Mouse (Mus musculus) hindbrain, embryonic 16.5 days (tissue): ENCODE data around the gene Zc3h10. TPM values are rescaled to one million over a fixed set of nuclear protein-coding genes. Genes with fewer than 3 reads are reported as not detected.

Source experiments
- microRNA-seq: library from miRNA; unstranded; fragments of <30 nt; microRNA quantifications from one replicate; pipeline ENCODE4, GENCODE M21; 2017
- polyA plus RNA-seq: library from polyadenylated mRNA; unstranded; fragments of >200 nt; fragmentation: Nextera tagmentation; extraction: Ambion mirVana; gene quantifications from 2 replicates; pipeline ENCODE4 v1.2.1, GENCODE M21; 2015

Gene Zc3h10
- polyA plus RNA-seq, 1 experiment from 2014 or later, result 17.0 TPM

Small RNA genes within 50 kb of the gene (microRNA-seq; reads per million reads assigned to microRNA genes)
- not detected for gene Gm47275
- not detected for gene Mir6916
- gene Mir6917, result not detected

Other genes starting within 250 kb of the Zc3h10 start
- 0.22 and 0.73 TPM in 2 replicates for gene Il23a, start 249.0 kb downstream of the Zc3h10 start, polyA plus RNA-seq
- gene Pan2, start 244.4 kb downstream of the Zc3h10 start, polyA plus RNA-seq, result 18.2 and 20.9 TPM in 2 replicates
- gene Cnpy2, start 225.3 kb downstream of the Zc3h10 start, polyA plus RNA-seq, result 196 and 202 TPM in 2 replicates
- gene Cs, start 210.0 kb downstream of the Zc3h10 start, polyA plus RNA-seq, result 303 and 314 TPM in 2 replicates
- gene Coq10a, start 178.8 kb downstream of the Zc3h10 start, polyA plus RNA-seq, result 11.4 and 32.3 TPM in 2 replicates
- gene Ankrd52, start 170.7 kb downstream of the Zc3h10 start, polyA plus RNA-seq, result 9.9 and 12.1 TPM in 2 replicates
- gene Slc39a5, start 146.5 kb downstream of the Zc3h10 start, polyA plus RNA-seq, result 0.36 and 0.41 TPM in 2 replicates
- gene Nabp2, start 136.3 kb downstream of the Zc3h10 start, polyA plus RNA-seq, result 126 and 150 TPM in 2 replicates
- gene Rnf41, start 136.1 kb downstream of the Zc3h10 start, polyA plus RNA-seq, result 96.7 and 98.3 TPM in 2 replicates
- gene Smarcc2, start 88.5 kb downstream of the Zc3h10 start, polyA plus RNA-seq, result 136 and 168 TPM in 2 replicates
- gene Myl6, start 53.6 kb downstream of the Zc3h10 start, polyA plus RNA-seq, result 946 and 1,028 TPM in 2 replicates
- gene Myl6b, start 49.1 kb downstream of the Zc3h10 start, polyA plus RNA-seq, result 6.7 and 7.1 TPM in 2 replicates
- 13.5 and 16.6 TPM in 2 replicates for gene Esyt1, start 21.9 kb downstream of the Zc3h10 start, polyA plus RNA-seq
- 2,004 and 2,091 TPM in 2 replicates for gene Rpl41, start 1.5 kb upstream of the Zc3h10 start, polyA plus RNA-seq
- 128 and 130 TPM in 2 replicates for gene Pa2g4, start 18.2 kb upstream of the Zc3h10 start, polyA plus RNA-seq
- 1.3 and 1.6 TPM in 2 replicates for gene Erbb3, start 41.9 kb upstream of the Zc3h10 start, polyA plus RNA-seq
- gene Rps26, start 79.0 kb upstream of the Zc3h10 start, polyA plus RNA-seq, result 296 and 313 TPM in 2 replicates
- 15.3 and 18.9 TPM in 2 replicates for gene Ikzf4, start 98.2 kb upstream of the Zc3h10 start, polyA plus RNA-seq
- 14.9 and 16.1 TPM in 2 replicates for gene Suox, start 126.3 kb upstream of the Zc3h10 start, polyA plus RNA-seq
- 118 and 130 TPM in 2 replicates for gene Rab5b, start 148.5 kb upstream of the Zc3h10 start, polyA plus RNA-seq
- 0.83 and 0.97 TPM in 2 replicates for gene Pmel, start 156.4 kb upstream of the Zc3h10 start, polyA plus RNA-seq
- 18.3 and 24.2 TPM in 2 replicates for gene Cdk2, start 157.3 kb upstream of the Zc3h10 start, polyA plus RNA-seq
- 7.4 and 8.8 TPM in 2 replicates for gene Dgka, start 197.1 kb upstream of the Zc3h10 start, polyA plus RNA-seq
- 40.8 and 46.3 TPM in 2 replicates for gene Pym1, start 200.1 kb upstream of the Zc3h10 start, polyA plus RNA-seq
- gene Mmp19, start 243.1 kb upstream of the Zc3h10 start, polyA plus RNA-seq, result 0.45 and 0.74 TPM in 2 replicates